Mouse (Mus musculus) kidney, adult 2 months (tissue): ENCODE results near the gene Stard10.

ENCODE experiments used
- CTCF ChIP-seq: fragments of 200-500 bp; conservative IDR thresholded peaks from 2 replicates; pipeline ENCODE4 v1.5.1; 2011; ENCODE audit warnings: low read depth, mild to moderate bottlenecking, control low read depth, low read length, moderate library complexity, mixed read lengths; ENCODE audit not compliant: insufficient read depth, insufficient read length
- POLR2A ChIP-seq: fragments of 200-500 bp; IDR thresholded peaks from one replicate; pipeline ENCODE4 v1.6.1; 2011; ENCODE audit warnings: low read depth, low read length, control low read depth

DNA sequence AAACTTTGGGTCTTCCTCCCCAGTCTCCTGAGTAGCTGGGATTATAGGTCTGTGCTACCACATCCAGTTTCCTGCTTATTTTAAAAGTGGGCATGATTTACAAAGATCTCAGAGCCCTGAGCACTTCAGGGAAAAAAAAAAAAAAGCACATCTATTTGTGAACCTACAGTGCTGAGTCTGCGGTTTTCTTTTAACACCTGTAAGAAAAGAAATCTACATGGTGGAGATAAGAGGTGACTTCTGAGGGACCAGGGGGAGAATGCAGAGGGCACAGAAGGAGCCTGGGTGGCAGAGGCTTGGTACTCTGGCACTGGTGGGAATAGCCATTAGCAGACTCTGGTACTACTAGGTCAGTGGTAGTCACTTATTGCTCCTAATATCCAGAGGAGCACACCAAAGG lies 2.9 kb downstream of the Stard10 start:
- no peak for TF ChIP-seq CTCF
- TF ChIP-seq POLR2A: no peak
